Mouse (Mus musculus) T-helper 2 cell (primary cell): ENCODE results near the gene Lrrc57.
"Not testable (repeated sequence)": the region's sequence is repeated elsewhere in the genome, so short reads cannot be mapped to it uniquely, and the experiment has no call there.

Experiments used
- in situ Hi-C: fragments of 300-600 bp; cut with MboI, MseI; formaldehyde crosslinking; loops from one replicate; pipeline ENCODE4 v1.15.1; 2025; ENCODE audit warnings: high pct_unique_total_duplicates

Lrrc57 gene

DNA sequence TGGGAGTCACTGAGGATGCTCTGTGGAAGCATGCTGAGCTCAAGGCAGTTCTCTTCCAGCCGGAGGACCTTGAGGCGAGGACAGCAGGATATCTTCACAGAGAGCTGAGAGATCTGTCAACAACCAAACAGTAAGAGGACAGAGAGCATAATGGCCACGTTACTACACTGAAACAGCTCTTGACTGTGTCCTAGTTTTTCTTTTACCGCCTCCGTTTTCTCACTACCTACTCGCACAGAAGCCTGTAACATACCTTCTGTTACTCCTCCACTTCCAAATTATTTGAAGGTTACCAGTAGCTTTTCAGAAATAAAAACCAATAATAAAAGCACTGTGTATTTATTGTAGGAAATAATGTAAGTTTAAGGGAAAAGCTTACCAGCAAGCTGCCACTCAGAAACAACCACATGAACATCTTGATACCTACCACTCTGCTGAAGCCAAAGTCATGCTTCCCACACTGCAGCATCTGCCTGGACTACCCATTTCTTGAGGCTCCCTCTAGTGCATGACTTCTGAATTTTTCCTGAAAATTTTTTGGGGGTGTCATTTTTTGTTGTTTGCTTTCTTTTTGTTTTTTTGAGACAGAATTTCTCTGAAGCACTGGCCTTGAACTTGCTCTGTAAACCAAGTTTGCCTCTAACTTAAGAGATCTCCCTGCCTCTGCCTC lies 3.2 kb downstream of the Lrrc57 start:
- in situ Hi-C loops, result loop anchor here (25.0 kb wide), 1 partner anchor 919 kb away; the partner anchor contains the start of gene Rtf1

DNA sequence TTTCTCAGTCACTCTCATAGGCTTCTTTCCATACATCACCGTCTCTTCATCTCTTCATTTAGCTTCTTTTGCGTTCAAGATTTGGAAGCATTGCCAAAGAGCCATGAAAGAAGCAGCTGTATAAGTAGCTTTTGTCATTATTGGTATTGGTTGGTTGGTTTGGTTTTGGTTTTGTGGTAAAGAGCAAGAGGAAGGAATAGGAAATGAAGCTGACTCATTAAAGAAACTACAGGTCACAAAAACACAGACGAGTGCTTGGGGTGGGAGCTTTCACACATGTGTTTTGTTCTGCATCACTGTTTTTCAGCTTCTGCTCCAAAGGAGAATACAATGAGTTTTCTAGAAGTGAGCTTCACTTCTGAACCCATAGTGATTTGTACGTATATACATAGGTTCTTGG lies 9.8 kb downstream of the Lrrc57 start:
- in situ Hi-C loops, result no loop called here

DNA sequence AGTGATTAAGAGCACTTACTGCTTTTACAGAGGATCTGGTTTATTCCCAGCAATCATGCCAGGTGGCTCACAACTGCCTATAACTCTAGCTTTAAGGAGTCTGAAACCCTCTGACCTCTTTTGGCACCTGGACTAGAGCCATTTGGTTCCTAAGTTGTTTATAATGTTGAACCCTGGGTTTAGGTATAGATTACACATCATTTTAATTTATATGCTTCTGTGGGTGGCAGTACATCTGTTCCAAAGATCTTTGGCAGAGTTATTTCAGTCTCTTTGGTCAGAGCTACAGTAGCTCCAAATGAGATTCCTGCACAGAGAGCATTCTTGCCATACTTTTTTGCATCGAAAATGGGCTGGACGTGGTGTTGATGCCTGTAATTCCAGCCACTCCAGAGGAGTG lies 11.6 kb downstream of the Lrrc57 start:
- in situ Hi-C loops, result no loop called here

DNA sequence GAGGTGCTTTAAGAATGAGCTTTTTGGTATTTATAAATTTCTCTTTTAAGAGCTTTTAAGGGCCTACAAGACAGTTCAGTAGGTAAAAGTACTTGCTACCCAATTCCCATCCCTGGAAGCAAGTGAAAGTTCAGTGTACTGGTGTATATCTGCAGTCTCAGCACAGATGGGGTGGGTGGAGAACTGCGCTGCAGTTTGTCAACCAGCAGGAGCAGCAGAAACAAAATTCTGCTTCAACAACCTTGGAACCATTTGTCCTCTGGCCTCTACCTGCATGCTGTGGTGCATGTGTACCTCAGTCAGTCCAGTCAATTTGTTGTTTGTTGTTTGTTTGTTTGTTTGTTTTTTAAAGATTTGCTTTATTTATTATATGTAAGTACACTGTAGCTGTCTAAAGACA lies 17.1 kb downstream of the Lrrc57 start:
- in situ Hi-C loops, result no loop called here

DNA sequence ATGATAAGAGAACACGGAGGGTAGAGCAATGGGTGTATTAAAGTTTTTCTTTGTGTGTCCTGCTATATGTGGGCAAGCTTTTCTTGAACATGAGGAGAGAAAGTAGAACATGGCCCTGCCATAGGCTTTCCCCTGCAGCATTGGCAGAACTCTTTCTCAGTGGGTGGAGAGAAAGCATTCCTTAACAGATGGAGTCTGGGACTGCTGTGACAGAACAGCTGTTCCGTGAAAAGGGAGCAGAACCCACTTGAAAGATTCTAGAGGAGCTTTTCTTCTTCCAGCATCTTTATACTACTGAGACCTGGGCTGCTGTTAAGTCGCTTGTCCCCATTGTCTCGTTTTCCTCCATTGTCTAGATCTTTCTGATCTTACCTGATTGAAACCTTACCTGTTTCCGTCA lies 19.6 kb downstream of the Lrrc57 start:
- in situ Hi-C loops, result no loop called here

DNA sequence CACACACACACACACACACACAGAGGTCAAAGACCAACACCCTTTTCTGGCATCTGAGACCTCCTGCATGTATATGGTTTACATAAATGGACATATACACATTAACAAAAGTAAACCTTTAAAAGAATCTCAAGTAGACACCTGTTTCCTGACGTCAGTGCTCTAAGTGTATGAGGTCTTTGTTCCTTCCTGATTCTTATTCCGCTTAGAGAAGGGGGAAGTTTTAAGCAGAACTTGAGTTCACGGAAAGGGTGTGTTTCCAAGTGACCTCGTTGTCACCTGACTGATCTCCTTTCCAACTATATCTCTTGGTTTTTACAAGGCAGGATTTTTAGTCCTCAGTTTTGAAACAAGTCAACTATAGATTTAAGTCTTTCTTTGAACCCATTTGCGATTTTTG lies 31.0 kb downstream of the Lrrc57 start:
- in situ Hi-C loops, result no loop called here

DNA sequence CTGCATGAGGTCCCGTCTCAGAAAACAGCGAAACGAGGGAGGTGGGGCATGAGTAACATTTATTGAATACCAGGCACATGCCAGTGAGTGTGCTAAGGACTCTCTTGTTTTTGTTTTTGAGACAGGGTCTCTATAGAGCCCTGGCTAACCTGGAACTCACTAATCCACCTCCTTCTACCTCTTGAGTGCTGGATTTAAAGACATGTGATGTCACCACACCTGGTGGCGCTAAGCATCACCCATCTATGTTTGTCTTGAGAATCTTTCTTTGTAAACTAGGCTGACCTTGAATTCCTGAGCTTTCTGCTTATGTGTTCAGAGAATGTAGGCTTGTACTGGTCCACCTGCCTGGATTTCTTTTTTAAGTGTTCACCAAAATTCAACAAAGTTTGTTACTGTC lies 31.5 kb downstream of the Lrrc57 start:
- in situ Hi-C loops, result no loop called here

DNA sequence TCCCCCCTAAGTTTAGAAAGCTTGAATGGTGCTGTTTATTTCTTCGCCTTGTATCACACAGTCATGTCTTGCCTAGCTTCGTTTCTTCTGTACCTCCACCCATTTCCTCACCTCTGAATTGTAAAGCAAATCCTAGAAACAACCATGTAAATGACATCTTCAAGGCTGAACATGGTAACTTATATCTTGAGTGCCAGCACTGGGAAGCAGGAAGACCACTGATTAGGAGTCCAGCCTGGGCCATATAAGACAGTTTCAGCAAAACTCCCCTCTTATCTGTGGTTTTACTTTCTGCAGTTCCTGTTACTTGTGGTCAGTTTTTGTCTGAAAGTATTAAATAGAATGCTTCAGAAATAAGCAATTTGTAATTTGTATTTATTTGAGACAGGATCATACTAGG lies 33.3 kb downstream of the Lrrc57 start:
- in situ Hi-C loops, result no loop called here

DNA sequence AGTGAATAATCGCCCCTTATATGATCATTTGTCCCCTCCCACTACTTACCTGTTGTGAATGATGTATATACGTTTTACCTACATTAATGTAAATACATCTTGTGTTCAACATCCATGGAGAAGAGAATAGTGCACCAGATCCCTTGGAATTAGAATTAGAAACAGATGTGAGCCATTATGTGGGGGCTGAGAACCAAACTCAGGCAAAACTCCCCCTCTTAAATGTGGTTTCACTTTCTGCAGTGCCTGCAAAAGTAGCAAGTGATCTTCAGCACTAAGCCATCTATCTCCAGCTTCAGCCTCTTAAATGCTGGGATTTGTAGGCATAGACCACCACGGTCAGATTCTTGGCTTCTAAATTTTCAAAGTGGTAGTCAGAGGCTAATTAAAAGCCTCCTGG lies 34.2 kb downstream of the Lrrc57 start:
- in situ Hi-C loops, result no loop called here

DNA sequence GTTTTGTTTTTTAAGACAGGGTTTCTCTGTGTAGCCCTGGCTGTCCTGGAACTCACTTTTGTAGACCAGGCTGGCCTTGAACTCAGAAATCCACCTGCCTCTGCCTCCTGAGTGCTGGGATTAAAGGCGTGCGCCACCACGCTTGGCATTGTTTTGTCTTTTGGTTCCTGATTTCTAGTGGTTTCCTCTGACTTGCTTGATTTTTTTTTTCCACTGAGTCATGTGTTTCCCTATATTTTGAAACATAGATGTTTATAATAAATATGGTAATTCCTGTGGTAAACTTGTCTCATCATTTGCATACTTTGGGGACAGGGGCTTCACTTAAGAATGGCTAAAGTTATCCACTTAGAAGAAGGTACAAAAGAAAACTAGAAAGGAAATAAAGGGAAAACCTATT lies 37.2 kb downstream of the Lrrc57 start:
- in situ Hi-C loops, result not testable (repeated sequence)

DNA sequence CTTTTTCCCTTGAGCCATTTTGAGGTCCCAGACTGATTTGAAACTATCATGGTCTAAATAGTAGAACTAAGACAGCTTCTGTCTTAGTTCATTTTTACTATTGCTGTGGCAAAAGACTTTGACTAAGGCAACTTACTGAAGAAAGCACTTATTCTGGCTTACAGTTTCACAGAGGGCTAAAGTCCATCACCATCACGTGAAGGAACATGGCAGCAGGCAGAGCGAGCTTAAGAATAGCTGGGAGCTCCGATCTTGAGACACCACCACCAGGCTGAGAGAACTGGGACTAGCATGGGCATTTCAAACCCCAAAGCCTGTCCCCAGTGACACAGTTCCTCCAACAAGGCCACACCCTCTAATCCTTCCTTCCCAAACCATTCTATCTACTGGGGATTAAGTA lies 38.2 kb downstream of the Lrrc57 start:
- in situ Hi-C loops, result no loop called here

DNA sequence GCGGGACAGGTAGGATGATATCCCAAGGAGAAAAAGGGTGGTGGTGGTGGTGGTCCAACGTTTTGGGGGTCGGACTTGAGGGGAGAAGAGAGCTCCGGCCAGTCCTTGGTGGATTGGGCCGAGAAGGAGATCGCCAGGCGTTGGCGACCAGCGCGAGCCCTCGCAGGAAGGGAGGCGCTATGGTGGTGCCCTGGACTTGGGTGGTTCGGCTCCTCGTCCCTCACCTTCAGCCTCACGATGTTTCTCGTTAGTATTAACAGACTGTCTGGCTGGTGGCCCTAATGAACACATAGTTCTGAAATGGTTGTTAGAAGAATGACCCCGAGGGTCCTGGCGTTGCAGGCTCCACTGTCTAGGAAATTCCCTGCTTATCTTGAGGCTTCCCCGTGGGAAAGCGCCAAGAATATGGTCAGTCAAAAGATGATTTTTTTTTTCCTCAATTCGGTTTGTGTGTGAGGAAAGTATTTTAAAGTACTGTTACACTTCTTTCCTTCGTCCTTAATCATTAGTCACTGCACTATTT lies 41.5 kb downstream of the Lrrc57 start:
- in situ Hi-C loops, result no loop called here

DNA sequence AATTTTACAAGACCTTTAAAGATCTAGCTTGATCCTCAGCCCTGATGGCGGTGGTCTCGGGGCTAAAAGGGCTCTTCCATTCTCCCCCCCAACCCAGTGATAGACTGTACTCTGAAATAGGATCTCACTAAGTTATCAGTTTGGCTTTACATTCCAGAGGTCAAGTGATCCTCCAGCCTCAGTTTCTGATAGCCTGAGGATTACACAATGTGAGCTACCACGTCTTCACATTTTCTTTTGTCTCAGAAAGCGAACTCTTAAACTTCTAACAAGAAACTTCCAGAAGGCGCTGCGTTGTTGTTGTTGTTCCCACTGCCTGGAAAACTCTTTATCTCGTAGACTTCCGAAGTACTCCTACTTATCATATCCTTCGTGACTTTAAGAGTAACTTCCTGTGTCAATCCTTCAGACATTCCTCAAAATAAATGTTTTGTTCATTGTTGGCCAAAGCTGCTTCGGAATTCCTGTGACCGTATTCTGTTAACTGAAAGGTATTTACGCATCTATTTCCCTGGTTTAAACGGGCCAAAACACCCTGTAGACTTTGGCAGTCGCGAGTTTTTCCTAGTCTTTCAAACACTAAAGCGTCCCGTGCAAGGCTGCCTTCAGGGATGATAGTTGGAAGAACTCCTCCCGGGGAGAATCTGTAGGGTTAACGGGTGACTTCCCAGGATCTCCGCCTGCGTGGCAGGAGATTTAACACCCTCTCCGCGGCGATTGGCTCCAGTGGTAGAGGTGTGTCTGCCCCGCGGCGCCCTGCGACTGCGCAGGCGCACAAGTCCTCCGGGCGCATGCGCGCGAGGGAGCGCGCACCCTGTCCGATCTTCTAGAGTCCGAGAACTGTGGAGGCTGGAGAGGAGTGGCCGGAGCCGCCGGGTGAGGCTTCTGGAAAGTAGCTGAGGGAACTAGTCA lies 42.2 kb downstream of the Lrrc57 start, which contains the start of gene Snap23:
Snap23 (plus strand) TSS at position 786 of the 912 bp plus-strand sequence.
- in situ Hi-C loops, result no loop called here

DNA sequence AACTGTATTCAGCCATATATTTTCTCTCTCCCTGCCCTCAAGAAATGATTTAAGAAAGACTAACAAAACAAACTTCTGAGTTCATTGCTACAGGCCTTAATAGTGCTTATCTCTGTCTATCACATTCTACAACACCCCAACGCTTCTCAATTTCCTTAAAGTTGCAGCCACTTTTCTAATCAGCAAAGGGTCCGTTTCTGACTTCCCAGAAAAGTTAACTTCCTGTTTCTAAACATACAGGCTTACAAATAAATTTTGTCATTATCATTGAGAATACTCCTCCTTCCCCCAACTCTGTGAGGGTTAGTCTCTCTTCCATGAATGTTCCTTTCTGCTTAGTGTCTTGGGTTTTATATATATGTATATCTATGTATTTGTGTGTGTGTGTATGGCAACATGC lies 44.0 kb downstream of the Lrrc57 start:
- in situ Hi-C loops, result no loop called here

DNA sequence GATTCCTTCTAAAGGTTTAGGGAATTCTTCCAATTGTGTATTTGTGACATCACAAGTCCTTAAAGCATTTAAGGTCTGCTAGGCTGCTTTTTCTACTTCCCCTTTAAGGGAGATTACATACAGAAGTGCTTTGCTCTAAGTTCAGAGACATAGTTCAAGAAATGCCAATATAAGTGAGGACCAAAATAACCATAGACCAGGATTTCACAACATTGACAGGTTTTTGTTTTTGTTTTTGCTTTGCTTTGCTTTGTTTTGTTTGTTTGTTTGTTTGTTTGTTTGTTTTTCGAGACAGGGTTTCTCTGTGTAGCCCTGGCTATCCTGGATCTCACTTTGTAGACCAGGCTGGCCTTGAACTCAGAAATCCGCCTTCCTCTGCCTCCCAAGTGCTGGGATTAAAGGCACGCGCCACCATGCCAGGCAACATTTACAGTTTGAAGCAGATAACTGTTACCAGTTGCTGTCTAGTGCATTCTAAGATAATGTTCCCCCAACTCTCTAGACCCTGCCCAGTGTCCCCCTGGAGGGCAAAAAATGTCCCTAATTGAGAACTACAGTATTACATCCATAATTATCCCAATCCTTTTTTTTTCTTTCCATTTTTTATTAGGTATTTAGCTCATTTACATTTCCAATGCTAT lies 44.7 kb downstream of the Lrrc57 start:
- in situ Hi-C loops, result not testable (repeated sequence)

DNA sequence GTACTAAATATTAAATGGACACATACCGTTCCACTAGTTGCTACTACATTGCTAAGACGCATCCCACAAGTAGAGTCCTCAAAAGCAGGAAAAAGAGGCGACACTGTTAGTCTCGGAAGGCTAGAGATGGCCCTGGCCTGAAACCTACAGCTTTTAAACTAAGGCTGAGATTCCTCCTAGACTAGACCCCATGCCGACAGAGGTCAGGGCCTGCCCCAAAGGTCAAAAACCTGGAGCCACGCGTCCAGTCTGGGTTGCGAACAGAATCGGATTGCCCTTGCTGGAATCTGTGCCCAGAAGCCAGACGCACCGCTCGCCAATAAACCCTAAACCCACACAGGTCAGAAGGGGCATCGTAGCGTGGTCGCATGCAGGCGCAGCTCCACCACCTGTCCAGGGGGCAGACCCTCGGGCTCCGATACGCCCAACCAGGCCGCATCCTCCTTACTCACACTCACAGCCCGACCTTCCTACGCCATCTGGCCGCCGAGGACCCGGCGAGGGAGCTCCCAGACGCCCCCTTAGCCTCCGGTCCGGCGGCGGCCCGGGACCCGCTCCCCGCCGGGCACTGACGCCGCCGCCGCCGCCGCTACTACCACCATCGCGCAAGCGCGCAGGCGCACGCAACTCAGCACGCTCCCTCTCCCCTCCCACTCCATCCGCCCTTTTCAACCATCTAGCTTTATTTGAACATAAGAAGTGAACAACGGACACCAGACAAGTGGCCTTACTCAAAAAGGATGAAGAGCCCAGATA lies 45.9 kb downstream of the Lrrc57 start, which contains the start of gene Zfp106:
Zfp106 (minus strand) TSS at position 609 of the 756 bp plus-strand sequence.
- in situ Hi-C loops, result no loop called here

DNA sequence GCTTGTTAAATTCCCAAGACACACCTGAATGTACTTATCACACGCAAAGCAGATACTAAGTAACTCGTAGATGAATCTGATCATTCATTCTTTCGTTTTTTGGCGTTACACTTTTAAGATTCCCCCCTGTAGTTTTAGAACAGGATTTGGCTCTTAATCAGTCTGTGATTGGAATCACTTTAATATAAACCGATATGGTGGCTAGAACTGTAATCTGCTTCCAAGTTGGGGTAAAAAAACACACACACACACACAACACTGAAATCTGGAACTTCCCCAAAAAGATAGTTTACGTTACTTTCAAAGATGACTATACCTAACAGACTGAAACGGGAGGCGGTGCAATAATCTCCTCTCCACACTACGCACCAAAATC lies 46.5 kb downstream of the Lrrc57 start:
- in situ Hi-C loops, result no loop called here

DNA sequence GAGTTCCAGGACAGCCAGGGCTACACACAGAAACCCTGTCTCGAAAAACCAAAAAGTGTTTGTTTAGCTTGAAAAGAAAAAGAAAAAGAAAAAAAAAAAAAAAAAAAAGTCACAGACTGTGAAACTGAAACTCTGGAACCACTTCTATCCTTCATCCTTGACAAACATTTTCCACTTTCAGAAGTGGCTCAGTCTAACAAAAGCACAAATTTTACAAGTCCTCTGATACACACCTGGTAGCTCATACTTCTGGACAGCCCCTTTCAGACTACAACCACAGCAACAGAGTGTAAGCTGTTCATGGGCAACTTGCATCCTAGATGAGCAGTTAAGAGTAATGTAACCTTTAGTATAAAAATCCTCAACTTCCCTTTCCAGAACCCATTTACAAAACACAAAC lies 47.8 kb downstream of the Lrrc57 start:
- in situ Hi-C loops, result no loop called here

DNA sequence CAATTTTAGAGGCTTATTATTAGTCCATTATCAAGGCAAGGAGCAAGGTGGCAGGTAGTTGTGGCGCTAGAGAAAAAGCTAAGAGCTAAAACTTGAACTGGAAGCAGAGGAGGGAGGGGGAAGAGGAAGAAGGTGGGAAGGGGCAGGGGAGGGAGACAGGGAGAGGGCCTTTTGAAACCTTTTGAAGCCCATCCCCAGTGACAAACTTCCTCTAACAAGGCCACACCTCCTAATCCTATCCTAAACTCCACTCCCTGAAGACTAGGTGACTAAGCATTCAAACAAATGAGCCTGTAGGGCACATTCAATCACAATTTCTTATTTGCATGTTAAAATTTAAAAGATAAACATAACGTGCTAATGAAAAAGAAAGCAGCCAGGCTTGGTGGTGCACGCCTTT lies 50.5 kb downstream of the Lrrc57 start:
- in situ Hi-C loops, result no loop called here

DNA sequence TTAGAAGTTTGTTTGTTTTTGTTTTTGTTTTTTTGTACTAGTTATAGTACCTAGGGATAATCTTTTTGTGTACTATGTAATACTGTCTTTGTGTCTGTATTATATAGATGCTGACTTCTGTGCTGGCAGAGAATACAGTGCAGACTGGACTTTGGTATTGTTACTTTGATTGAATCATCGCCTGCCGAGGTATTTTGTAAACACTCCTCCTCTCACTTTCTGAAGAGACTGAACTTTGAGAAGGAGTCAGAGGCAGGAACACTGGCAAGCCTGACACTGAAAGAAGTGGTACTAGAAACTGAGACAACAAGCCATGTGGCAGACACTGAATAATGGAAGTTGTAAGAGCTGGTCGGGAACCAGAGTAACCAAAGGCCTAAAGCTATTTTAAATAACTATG lies 52.5 kb downstream of the Lrrc57 start:
- in situ Hi-C loops, result no loop called here
